Mouse (Mus musculus) left cerebral cortex, postnatal 4 days (tissue): ENCODE data around the gene Klhl26. TPM values are rescaled to one million over a fixed set of nuclear protein-coding genes. Genes with fewer than 3 reads are reported as not detected.
A peak's percentile ranks its signal among the peaks of the same experiment; 100 is the strongest.

Source experiments
- DNase-seq: peaks from one replicate; pipeline ENCODE4 v3.0.0-alpha.2; 2022
- intact Hi-C: fragments of 180-260 bp; cut with DNase I; formaldehyde crosslinking; loops from one replicate; pipeline ENCODE4 v1.15.1; 2025
- total RNA-seq, 2 experiments: library from RNA; stranded (reverse); gene quantifications; 2 replicates each; pipeline ENCODE4 v1.2.3; 2021

The Klhl26 gene
- total RNA-seq, 2 experiments from 2014 or later, result 26.3 to 28.7 TPM

DNA sequence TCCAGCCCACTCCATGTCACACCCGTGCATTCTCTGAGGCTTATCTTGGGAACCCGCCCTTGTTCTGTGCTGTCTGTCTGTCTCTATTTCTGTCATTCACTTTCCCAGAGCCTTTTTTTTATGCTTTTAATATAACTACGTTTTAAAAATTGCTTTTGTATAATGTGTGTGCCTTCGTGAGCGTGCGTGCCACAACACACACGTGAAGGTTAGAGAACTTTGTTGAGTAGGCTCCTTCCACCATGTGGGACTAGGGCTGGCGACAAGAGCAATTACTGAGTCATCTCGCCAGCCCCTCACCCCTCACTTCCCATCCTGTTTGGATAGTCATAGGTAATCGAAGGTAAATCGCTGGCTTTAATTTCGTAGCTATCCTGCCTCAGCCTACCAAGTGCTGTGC is 25.8 kb upstream of the Klhl26 start:
- intact Hi-C loops, result loop anchor here (5.0 kb wide), 2 partner anchors 120 to 170 kb away; no protein-coding TSS in a partner anchor

DNA sequence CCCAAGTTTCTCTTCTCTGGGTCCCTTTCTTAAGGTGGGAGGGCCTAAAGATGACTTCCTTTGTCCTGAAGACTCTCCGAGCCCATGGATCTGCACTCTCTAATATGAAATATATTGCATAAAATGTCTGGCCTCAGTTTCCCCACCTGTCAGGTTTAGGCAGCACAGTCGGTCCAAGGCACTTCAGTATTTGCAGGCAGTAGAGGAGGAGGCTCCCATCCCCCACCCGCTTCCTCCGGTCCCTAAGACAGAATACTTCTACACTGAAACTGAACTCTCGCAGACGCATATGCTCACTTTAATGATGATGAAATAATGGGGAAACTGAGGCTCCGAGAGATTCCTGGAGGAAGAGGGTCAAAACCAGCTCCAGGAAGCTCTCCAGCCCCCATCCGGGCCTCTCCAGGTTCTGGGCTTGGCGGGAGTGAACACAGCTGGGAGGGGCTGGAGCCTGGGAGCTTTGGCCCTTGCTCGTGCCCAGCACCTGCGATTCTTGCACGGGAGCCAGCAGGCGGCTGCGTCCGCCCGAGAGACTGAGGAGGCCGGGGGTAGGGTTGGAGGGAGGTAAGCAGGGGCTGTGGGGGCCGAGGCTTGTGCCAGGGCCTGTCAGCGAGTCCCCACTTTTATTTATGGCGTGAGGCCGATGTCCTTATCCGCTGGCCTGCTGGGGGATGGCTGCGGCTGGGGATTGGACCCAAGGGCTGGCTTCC is 25.2 kb upstream of the Klhl26 start:
- peak; percentile 87 for DNase-seq
- intact Hi-C loops, result loop anchor here (5.0 kb wide), 2 partner anchors 120 to 170 kb away; no protein-coding TSS in a partner anchor

More for the DNA sequence above, 25.8 kb upstream of the Klhl26 start:
- DNase-seq, result no peak

DNA sequence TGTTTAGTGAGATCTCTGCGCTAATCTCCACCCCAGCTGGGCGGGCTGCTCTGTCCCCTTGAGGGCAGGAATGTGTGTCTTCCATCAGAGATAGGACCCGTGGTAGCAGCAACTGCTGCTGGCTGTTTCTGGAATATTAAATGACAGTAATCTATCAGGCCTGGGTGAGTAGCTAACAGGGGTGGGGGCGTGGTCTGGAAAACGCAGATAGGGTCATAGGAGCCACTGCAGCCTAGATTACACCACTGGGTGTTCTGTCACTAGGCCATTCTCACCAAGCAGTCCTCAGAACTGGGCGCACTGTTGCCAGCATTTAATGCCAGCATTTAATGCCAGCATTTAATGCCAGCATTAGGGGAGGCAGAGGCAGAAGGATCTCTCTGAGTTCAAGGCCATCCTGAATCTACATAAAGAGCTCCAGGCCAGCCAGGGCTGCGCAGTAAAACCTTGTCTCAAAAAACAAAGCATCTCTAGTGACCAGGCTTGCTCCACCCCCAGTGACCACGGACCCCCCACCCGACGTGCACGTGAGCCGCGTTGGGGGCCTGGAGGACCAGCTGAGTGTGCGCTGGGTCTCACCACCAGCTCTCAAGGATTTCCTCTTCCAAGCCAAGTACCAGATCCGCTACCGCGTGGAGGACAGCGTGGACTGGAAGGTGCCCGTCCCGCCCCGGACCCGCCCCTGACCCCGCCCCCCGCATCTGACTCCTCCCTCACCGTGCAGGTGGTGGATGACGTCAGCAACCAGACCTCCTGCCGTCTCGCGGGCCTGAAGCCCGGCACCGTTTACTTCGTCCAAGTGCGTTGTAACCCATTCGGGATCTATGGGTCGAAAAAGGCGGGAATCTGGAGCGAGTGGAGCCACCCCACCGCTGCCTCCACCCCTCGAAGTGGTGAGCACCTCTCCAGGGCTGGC is 23.9 kb upstream of the Klhl26 start:
- intact Hi-C loops, result loop anchor here (5.0 kb wide), 2 partner anchors 118 to 168 kb away; no protein-coding TSS in a partner anchor
- no peak for DNase-seq

DNA sequence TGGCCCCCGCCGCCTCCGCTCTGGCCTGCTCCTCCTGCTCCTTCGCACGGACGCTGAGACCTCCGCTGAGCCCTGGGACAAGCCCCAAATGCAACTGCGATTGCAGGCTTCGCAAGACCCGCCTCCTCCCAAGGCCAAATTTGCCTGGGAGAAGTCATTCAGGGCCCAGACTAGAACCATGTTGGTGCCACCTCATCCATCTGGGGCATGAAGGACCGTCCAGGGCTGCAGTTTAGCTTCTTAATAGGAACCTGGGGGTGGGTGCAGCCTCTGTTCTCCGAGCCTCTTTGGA is 18.9 kb upstream of the Klhl26 start:
- DNase-seq, result no peak
- intact Hi-C loops, result no loop called here

DNA sequence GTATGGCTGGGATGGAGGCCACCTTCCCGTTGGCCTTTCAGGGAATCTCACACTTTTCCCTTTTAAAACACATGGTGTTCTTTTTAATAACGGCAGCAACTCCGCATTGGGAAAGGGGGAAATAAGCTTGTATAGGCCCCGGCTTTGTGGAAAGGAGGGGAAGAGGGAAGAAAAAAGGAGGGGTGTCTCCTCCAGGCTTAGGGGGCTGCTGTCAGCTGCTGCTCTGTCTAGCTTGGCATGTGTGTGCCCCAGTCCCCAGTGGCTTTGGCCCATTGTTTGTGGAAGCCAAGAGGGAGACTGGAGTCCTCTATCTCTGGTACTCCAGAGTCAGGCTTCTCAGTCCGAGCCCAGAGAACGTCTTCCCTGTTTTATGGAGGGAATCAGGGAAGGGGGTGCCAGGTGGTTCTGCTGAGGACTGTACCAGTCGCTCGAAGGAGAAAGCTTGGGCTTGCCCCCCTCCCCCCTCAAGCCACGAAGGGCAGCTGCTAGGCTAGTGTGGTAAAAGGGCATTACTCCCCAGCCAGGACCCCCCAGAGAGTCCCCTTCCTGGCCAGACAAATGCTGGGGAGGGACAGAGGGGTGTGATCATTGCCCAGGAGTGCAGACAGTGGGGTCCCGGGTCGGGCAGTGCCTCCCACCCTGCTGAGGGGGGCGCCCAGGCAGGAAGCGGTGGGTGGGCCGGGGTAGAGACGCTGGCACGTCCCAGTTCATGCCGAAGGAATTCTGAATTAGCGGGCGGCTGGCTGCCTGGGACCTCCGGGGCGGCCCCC is 18.4 kb upstream of the Klhl26 start:
- intact Hi-C loops, result no loop called here
- DNase-seq, result no peak

DNA sequence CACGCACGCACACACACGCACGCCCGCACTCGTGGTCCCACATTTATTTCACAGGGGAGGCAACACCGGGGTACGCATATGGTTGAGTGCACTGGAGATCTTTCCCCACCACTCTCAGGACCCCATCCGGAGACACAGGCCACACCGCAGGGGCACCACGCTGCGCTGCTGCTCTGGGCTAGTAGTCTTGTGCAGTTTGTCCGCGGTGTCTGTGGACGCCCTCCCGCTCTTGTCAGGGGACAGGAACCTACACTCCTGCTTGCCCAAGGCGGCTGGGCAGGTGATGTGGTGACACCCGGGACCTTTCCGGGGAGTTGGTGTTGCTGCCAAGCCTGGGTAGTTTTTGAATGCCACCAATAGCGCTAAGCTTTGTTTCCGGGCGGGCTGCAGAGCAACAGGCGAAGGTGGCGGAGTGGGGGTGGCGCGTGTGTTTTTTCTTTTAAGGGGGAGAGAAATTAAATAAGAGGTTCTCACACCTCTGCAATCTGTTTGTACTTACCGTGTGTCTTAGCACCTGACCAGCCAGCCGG is 17.7 kb upstream of the Klhl26 start:
- no peak for DNase-seq
- intact Hi-C loops, result no loop called here

DNA sequence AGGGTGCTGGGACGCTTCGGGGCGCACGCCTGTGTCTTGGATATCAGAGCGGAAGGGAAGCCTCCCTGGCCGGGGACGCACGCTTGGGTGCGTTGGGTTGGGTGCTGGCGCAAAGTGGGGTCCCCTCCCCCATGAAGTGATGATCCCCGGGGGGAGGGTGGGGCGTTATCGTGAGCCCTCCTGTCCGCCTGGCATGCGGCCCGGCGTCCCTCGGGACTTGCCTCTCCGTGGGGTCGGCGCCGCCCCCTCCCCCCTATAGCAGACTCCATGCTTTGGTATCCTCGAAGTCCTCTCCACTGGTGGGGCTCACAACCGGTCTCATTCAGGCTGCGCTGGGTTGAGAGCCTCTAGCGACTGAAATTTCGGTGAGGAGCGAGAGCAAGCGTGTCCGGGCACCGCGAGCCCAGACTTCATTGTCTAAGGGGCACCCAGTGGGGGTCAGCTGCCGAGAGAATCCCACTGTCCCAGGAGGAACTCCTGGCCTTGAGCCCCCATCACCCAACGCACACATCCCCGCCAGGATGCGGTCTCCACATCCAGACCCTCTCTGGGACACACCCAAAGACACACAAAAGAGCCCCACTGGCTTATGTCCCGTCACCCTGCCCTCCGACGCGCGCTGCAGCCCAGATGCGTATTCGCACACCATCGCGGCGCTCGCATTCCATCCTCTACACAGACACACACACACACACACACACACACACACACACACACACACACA is 17.1 kb upstream of the Klhl26 start:
- intact Hi-C loops, result no loop called here
- no peak for DNase-seq

DNA sequence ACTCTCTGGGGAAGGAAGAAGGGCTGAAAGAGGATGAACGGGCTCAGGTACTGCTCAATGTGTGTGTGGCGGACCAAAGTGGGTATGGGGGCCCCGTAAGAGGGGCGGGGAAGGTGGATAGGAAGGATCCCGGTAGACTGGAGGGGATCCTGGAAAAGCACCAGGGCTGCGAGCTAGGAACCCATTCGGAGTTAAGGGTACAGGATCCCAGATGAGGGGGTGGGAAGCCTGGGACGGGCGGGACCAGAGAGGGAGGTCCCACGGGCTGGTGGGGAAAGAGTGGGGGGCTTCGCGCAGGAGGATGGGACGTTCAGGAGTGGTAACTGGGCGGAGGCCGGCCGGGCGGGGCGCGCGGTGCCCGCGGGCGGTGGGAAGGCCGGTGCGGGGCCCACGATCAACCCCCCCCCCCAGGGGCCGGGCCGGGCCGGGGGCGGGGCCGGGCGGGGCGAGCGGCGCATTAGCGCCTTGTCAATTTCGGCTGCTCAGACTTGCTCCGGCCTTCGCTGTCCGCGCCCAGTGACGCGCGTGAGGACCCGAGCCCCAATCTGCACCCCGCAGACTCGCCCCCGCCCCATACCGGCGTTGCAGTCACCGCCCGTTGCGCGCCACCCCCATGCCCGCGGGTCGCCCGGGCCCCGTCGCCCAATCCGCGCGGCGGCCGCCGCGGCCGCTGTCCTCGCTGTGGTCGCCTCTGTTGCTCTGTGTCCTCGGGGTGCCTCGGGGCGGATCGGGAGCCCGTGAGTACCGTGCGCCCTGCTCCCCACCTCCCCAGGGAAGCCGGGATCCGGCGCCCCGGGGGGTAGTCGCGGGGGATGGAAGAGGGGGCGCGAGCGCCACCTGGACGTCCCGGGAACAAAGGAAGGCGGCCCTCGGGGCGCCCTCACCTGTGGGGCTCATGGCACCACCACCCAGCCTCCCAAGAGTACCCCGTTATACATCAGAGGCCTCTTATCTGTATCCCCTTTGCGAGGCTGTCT is 16.2 kb upstream of the Klhl26 start, which contains the start of gene Crlf1:
Crlf1 (plus strand) TSS at position 495 of the 977 bp plus-strand sequence.
- DNase-seq, result no peak
- intact Hi-C loops, result no loop called here

DNA sequence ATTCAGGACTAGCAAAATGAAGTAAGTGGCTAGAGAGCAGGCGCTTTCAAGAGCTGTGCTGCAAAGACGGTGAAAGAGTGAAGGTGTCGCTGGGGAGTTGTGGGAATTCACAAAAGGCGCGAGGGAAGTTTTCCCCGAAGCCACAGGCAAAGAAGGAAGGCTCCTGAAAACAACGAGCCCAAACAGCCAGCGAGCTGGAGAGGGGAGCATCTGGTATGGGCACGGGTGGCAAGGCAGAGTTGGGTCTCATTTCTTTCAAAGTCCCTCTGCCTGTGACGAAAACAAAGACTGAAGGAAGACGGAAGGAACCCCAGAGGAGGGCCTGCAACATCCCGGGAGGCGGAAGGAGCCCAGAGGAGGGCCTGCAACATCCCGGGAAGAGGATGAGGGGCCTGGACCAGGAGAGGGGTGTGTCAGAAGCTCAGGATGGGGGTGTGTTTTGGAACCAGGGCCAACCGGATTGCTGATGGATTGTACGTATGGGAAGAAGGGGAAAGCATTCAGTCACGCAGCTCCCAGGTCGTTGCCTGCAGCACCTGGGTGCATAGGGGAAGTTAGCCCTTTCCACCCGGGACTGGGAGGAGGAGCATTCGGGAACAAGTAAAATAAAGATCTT is 14.2 kb upstream of the Klhl26 start:
- intact Hi-C loops, result no loop called here
- DNase-seq, result no peak

DNA sequence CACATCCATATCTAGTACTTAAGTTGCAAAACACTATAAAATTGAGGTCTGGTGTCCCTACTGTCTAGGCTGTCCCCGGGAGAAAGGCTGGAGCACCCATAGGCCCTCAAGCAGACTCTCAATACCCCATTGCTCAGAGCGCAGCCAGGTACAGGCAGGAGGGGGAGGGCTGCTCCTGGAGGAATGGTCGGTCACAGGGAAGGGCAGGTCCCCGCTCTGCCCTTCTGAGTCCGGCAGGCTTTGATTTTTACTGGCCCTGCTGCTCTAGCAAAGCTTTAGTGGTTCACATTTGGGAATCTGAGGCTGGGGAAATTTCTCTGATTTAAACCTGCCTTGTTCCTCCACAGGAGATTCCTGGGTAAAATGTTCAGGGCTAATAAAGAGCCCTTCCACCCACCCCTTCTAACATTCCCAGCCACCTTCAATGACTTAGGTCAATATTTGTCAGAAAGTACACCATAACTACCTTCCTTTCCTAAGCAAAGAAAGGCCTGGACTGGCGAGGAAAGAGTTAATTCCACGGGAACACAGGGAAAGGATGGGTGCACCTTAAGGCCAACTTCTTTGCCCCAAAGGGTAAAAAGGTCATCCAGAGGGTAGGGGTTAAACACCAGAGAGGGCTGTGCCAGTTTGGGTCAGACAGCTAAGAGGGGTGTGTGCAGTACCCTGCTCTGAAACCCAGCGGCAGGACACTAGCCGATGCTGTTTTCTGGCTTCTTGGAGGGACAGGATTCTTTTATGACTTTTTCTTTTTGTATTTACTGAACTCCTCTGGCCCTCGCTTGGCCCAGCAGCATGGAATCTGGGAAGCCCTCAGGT is 13.5 kb upstream of the Klhl26 start:
- DNase-seq, result no peak
- intact Hi-C loops, result no loop called here

DNA sequence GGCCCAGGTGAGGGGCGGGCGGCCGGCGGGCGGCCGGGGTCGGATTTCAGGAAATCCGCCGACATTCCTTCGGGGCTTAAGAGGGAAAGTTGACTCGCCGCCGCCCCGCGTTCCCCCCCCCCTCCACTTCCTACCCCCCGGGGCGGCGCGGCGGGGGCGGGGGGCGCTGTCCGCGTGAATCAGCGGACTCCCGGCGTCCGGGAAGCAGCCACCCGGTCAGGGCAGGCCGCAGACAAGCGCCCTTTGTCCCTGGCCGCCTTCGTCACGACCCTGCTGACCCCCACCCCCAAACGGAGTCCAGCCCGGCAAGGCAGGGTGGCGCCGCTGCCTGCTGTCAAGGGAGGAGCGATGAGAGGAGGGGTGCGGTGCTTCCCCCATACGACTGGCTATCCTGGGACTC is 12.8 kb upstream of the Klhl26 start:
- intact Hi-C loops, result no loop called here
- no peak for DNase-seq

DNA sequence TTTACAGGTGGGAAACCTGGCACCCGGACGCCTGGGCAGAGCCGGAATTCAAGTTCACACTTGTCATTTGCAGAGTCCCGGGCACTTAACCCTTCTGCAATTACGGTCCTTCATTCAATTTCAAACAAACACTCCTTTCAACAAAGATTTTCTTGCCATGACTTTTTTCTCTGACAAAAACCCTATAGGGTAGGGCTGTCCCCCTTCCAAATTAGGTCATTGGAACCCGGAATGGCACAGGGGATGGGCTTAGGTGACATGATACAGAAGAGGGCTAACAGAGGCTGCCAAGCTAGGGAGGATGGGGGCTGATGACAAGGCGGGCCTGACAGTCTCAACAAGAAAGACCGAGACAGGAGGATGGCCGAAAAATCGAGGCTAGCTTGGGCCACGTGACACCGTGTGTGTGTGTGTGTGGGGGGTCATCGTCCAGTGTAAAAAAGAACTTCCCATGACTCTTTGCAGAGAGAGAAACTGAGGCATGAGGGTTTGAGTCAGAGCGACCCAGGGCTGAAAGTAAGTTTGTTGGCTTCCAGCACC is 12.2 kb upstream of the Klhl26 start:
- intact Hi-C loops, result no loop called here
- no peak for DNase-seq

DNA sequence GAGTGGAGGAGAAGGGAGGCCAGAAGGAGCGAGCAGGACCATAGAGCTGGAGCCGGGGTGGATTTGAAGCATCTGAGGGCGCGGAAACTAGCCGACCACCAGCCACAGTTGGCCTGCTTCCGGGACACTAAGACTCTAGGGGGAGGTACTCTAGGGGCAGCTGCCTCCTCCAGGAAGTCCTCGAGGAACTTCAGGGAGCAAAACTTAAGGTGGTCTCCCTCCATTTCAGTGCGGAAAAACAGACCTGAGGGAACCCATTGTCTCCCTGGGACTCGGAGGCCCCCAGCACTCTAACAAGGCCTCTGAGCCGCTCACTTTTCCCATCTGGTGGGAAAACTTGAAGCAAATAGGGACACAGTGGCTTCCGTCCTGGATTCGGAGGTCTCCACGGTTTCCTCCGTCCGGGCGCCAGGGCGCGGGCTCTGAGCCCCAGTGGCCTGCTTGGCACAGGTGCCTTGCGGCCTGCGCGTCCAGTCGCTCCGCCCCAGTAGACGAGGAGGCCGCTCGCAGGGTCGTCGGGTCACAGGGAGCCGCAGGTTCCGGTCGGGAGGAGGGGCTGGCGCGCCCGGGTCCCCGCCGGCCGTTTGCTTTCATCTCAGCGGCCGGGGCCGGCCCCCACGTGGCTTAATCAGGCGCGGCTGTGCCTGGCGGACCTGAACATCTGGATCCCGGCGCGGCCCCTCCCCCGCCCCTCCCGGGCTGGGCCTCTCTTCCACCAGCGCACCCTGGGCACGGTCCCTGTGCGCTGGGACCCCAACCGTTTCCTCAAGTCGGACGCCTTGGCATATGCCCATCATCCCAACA is 11.4 kb upstream of the Klhl26 start:
- DNase-seq, result no peak
- intact Hi-C loops, result no loop called here

DNA sequence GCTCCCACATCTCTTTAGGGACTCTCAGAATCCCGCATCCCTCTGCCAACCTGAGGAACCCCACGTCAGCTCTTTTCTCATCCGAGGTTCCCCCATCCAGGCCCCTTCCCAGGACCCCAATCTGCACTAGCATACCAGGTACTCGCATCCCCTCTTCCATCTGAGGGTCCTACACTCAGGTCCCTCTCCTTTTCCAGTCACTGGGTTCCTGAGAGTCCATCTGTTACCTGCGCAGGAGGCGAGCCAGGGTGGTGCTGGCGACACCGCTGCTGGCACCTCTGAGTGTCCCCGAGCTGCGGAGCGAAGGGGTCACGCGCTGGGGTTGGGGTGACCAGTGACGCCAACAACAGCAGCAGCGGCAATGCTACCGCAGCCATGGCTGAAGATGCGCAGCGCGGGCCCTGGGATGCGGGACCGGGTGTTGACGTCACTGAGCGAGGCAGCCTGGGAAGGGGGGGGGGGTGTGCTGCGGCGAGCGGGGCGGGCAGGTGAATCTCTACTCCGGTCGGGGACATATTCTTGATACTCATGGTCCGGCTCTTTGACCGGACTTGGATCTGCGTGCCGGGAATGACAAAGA is 10.3 kb upstream of the Klhl26 start, which contains the start of gene Tmem59l:
Tmem59l (minus strand) TSS at position 418 of the 580 bp plus-strand sequence.
- intact Hi-C loops, result no loop called here
- no peak for DNase-seq

DNA sequence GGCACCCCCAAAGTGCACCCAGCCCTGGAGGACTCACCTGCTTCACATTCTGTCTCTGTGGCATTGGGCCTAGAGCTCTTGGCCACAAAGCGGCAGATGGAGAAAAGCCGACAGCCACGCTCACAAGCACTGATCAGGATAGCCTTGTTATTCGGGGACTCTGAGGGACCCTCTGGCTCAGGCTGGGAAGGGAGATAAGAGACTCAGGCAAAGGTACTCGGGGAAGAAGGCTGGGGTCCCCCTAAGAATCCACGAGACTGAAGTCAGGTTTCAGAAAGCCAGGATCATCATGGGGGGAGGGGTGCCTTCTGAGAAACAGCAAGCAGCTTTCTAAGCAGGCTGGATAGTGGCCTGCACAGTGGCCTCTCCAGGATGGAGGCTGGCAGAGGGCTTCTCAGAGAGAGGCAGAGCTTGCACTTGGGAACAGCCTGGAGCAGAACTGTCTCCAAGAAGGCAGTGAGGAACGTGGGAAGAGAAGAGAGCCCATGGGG is 9.5 kb upstream of the Klhl26 start:
- intact Hi-C loops, result no loop called here
- no peak for DNase-seq

DNA sequence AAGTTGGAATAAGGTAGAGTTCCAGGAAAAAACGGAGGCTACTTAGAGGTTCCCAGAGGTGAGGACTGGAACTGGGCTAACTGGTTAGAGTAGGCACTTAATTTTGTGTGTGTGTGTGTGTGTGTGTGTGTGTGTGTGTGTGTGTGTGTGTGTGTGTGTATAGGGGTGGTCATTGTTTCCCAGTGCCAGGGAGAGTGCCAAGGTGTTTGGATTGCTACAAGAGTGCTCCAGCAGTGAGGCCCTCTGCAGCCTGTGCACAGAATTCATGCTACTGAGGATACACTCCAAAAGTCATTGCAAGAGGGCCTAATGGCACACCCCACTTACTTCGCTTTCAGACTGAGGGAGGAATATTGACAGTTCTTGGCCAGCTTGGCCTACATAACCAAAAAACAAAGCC is 6.2 kb upstream of the Klhl26 start:
- DNase-seq, result no peak
- intact Hi-C loops, result no loop called here
